Mouse (Mus musculus) limb, embryonic 12.5 days (tissue): Measurements from ENCODE around the gene Clec2g. TPM values are rescaled to one million over a fixed set of nuclear protein-coding genes. Genes with fewer than 3 reads are reported as not detected.
"Not testable (repeated sequence)": the region's sequence is repeated elsewhere in the genome, so short reads cannot be mapped to it uniquely, and the experiment has no call there.

Experiments used
- ATAC-seq: fragments of 200-750 bp; cut with Nextera tagmentation; 2 replicates; pipeline ENCODE4 v1.8.0; 2017; ENCODE audit warnings: low read depth, moderate TSS enrichment; ENCODE audit not compliant: insufficient number of reproducible peaks, insufficient read depth, low FRiP score, low TSS enrichment
- H3K27ac ChIP-seq: fragments of 300-500 bp; sonication (generic); 2 replicates; pipeline ENCODE4 v1.5.1; 2016; ENCODE audit warnings: mild to moderate bottlenecking, moderate library complexity
- H3K27me3 ChIP-seq: fragments of 300-500 bp; sonication (generic); 2 replicates; pipeline ENCODE4 v1.6.1; 2016; ENCODE audit warnings: mild to moderate bottlenecking, moderate library complexity
- H3K36me3 ChIP-seq: fragments of 300-500 bp; sonication (generic); 2 replicates; pipeline ENCODE4 v1.6.1; 2016; ENCODE audit warnings: mild to moderate bottlenecking, moderate library complexity
- H3K4me1 ChIP-seq: fragments of 300-500 bp; sonication (generic); replicated peaks from 2 replicates; pipeline ENCODE4 v1.6.1; 2016
- H3K4me2 ChIP-seq: fragments of 300-500 bp; sonication (generic); 2 replicates; pipeline ENCODE4 v1.6.1; 2016; ENCODE audit warnings: mild to moderate bottlenecking, moderate library complexity
- H3K4me3 ChIP-seq: fragments of 300-500 bp; sonication (generic); replicated peaks from 2 replicates; pipeline ENCODE4 v1.5.1; 2016; ENCODE audit warnings: mild to moderate bottlenecking
- H3K9ac ChIP-seq: fragments of 300-500 bp; sonication (generic); replicated peaks from 2 replicates; pipeline ENCODE4 v1.6.1; 2016; ENCODE audit warnings: mild to moderate bottlenecking, moderate library complexity
- H3K9me3 ChIP-seq: fragments of 300-500 bp; sonication (generic); 2 replicates; pipeline ENCODE4 v1.6.1; 2016; ENCODE audit warnings: mild to moderate bottlenecking, moderate library complexity
- WGBS: fragments of 180-500 bp; shearing (Covaris S2); methylation state at CpG from one replicate; pipeline ENCODE4 v1.1.7; 2016; 5-methylcytosine and 5-hydroxymethylcytosine counted together
- polyA plus RNA-seq: library from polyadenylated mRNA; unstranded; fragments of >200 nt; fragmentation: Nextera tagmentation; extraction: Ambion mirVana; gene quantifications from 2 replicates; pipeline ENCODE4 v1.2.1, GENCODE M21; 2016

Clec2g gene
- polyA plus RNA-seq, 1 experiment from 2014 or later, result not detected

- Histone ChIP-seq H3K4me3 (no peak overlapping the region), H3K9ac (no peak overlapping the region), H3K27ac (no peak overlapping the region), H3K36me3 (no peaks in the 10 kb centered on the region), H3K27me3 (no peaks in the 10 kb centered on the region), H3K4me1 (peaks cover 3% of the 10 kb centered on the region; the same call in 1 of the 2 replicates), H3K9me3 (no peaks in the 10 kb centered on the region), H3K4me2 (no peak overlapping the region)
- no peak for ATAC-seq
- 89% methylated on average over 2 of the region's 2 CpGs for WGBS
These were observed 38.0 kb downstream of the Clec2g start for GRCm38 (mm10) chr6:128972156-128972555.

DNA sequence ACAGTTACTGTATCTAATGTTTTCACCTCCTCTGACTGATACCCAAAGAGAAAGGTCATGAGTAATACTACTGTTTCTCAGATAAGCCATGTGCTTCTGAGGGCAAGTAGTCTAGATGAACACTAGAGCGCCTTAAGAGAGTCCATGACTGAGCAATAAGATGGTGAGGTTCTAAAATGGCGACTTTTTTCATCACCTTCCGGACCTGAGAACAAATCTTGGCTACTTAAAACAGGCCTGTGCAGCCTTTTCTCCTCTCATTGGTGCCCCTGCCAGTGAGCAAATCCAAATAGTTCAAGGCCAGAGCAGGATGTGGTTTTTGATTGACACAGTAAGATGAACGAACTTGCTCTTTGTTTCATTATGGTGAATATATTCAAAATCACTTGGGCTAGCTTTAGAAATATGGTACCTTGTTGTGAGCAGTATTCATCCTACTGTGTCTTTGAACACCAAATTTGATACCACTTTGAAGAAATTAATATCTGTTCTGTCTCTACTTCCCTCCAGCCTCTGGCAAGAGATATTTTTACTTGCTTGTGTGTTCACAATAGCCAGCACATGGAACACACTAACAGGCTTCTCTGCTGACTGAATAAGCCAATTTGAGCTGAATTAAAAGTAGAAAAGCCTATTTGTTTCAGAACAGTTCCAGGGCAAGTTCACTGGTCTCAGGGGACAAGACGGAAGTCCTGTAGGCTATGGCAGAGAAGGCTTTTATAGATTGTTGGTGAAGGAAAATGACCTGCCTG is 38.7 kb downstream of the Clec2g start:
- H3K4me3 ChIP-seq, result no peak overlapping the region
- H3K4me1 ChIP-seq, result peaks cover 3% of the 10 kb centered on the region; the same call in 1 of the 2 replicates
- no peak for ATAC-seq
- no peak overlapping the region for H3K9ac ChIP-seq
- no peaks in the 10 kb centered on the region for H3K9me3 ChIP-seq
- H3K27ac ChIP-seq, result no peak overlapping the region
- WGBS, result 87% methylated on average over 5 of the region's 5 CpGs
- H3K27me3 ChIP-seq, result no peaks in the 10 kb centered on the region
- H3K4me2 ChIP-seq, result no peak overlapping the region
- H3K36me3 ChIP-seq, result no peaks in the 10 kb centered on the region

GRCm38 (mm10) chr6:128973439-128973697 is 39.2 kb downstream of the Clec2g start:
- H3K9ac ChIP-seq, result no peak overlapping the region
- H3K4me1 ChIP-seq, result peaks cover 3% of the 10 kb centered on the region; the same call in 1 of the 2 replicates
- H3K27ac ChIP-seq, result no peak overlapping the region; the same call in 1 of the 2 replicates
- H3K27me3 ChIP-seq, result no peaks in the 10 kb centered on the region
- no peak for ATAC-seq
- H3K36me3 ChIP-seq, result no peaks in the 10 kb centered on the region
- no peaks in the 10 kb centered on the region for H3K9me3 ChIP-seq
- no peak overlapping the region for H3K4me2 ChIP-seq
- no peak overlapping the region for H3K4me3 ChIP-seq
- WGBS, result 89% methylated on average over 3 of the region's 3 CpGs

DNA sequence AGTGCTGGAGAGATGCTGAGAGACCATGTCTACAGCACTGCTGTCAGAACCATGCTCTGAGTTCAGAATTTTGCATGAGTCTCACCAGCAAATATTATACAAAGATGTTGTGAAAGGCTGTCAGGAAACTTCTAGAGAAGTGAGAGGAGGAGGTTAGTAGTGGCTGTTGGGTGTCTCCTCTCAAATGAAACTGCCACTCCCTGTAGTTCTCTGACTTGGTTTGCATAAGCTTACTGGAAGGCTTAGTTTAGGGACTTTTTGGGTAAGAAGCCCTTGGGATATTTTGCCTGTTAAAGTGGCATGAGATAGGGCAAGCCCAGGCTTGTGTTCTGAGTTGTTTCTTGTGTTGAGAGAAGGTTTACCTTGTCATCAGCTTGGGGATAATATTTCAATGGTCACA is 40.7 kb downstream of the Clec2g start:
- H3K9me3 ChIP-seq, ATAC-seq, H3K27me3 ChIP-seq, H3K4me1 ChIP-seq, H3K4me2 ChIP-seq, H3K4me3 ChIP-seq, H3K36me3 ChIP-seq, H3K9ac ChIP-seq, H3K27ac ChIP-seq: not testable (repeated sequence)

DNA sequence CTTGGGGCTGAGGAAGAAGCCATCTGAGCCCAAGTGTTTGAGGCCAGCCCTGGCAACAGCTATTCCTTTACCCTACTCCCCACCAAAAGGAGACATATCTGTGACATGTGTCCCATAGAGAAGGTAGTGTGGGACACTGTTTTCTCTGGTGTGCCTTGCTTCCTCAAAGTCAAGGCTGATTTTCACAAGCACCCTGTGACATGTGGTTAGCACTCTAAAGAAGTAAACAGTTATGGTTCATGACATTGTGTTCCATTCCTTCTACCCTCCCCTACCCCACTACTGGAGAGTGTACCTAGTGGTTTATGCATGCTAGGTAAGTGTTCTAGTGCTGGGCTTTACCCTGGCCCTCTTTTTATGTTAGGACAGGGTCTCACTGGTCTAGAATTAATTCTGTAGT is 42.0 kb downstream of the Clec2g start:
- Histone ChIP-seq H3K4me1 (peaks cover 3% of the 10 kb centered on the region; the same call in 1 of the 2 replicates), H3K9me3 (no peaks in the 10 kb centered on the region), H3K9ac (no peak overlapping the region), H3K27me3 (no peaks in the 10 kb centered on the region), H3K36me3 (no peaks in the 10 kb centered on the region), H3K4me2 (no peak overlapping the region), H3K27ac (no peak overlapping the region), H3K4me3 (no peak overlapping the region)
- ATAC-seq, result no peak

- not testable (repeated sequence) for H3K36me3 ChIP-seq, ATAC-seq, H3K9me3 ChIP-seq, H3K4me1 ChIP-seq, H3K27me3 ChIP-seq, H3K27ac ChIP-seq, H3K9ac ChIP-seq, H3K4me2 ChIP-seq, H3K4me3 ChIP-seq
- WGBS, result 86% methylated on average over 4 of the region's 4 CpGs
These were observed 47.9 kb downstream of the Clec2g start for GRCm38 (mm10) chr6:128981951-128982541.

- H3K9ac ChIP-seq, result no peak overlapping the region
- H3K9me3 ChIP-seq, result no peaks in the 10 kb centered on the region
- H3K36me3 ChIP-seq, result no peaks in the 10 kb centered on the region
- no peak overlapping the region for H3K4me3 ChIP-seq
- WGBS, result 65% methylated on average over 2 of the region's 2 CpGs
- H3K27ac ChIP-seq, result peak overlapping the region; percentile 77
- H3K4me2 ChIP-seq, result no peak overlapping the region
- H3K27me3 ChIP-seq, result no peaks in the 10 kb centered on the region
- H3K4me1 ChIP-seq, result peaks cover 6% of the 10 kb centered on the region
- ATAC-seq, result no peak
These were observed 58.2 kb downstream of the Clec2g start for GRCm38 (mm10) chr6:128992337-128992736.

GRCm38 (mm10) chr6:128992753-128993152 is 58.6 kb downstream of the Clec2g start:
- Histone ChIP-seq H3K27me3 (no peaks in the 10 kb centered on the region), H3K4me2 (peak overlapping the region; percentile 18), H3K27ac (peak overlapping the region; percentile 77), H3K9ac (no peak overlapping the region), H3K36me3 (no peaks in the 10 kb centered on the region), H3K4me3 (no peak overlapping the region), H3K4me1 (peaks cover 6% of the 10 kb centered on the region), H3K9me3 (no peaks in the 10 kb centered on the region)
- ATAC-seq, result 0 out of 2 replicates have a peak, but pooled peaks have one; percentile 20
- WGBS, result 60% methylated on average over 3 of the region's 3 CpGs

- Histone ChIP-seq H3K4me1 (peaks cover 6% of the 10 kb centered on the region), H3K4me3 (no peak overlapping the region), H3K27ac (peak overlapping the region; percentile 77), H3K36me3 (no peaks in the 10 kb centered on the region), H3K9ac (no peak overlapping the region), H3K27me3 (no peaks in the 10 kb centered on the region), H3K9me3 (no peaks in the 10 kb centered on the region), H3K4me2 (peak overlapping the region; percentile 18)
- no peak for ATAC-seq
- WGBS, result 71% methylated on average over 2 of the region's 2 CpGs
These were observed 59.0 kb downstream of the Clec2g start for GRCm38 (mm10) chr6:128993221-128993620.

- Histone ChIP-seq H3K27me3 (no peaks in the 10 kb centered on the region), H3K36me3 (no peaks in the 10 kb centered on the region), H3K4me3 (no peak overlapping the region), H3K9me3 (no peaks in the 10 kb centered on the region), H3K27ac (no peak overlapping the region), H3K4me2 (no peak overlapping the region), H3K4me1 (peaks cover 6% of the 10 kb centered on the region), H3K9ac (no peak overlapping the region)
- ATAC-seq, result no peak
- WGBS, result 76% methylated on average over 4 of the region's 4 CpGs
These were observed 60.2 kb downstream of the Clec2g start for GRCm38 (mm10) chr6:128994336-128994735.

GRCm38 (mm10) chr6:128994742-128995141 is 60.6 kb downstream of the Clec2g start:
- Histone ChIP-seq H3K9ac (no peak overlapping the region), H3K4me1 (peaks cover 6% of the 10 kb centered on the region), H3K4me3 (no peak overlapping the region), H3K9me3 (no peaks in the 10 kb centered on the region), H3K36me3 (no peaks in the 10 kb centered on the region), H3K4me2 (no peak overlapping the region), H3K27ac (no peak overlapping the region), H3K27me3 (no peaks in the 10 kb centered on the region)
- 54% methylated on average over 5 of the region's 5 CpGs for WGBS
- ATAC-seq, result no peak
